ENCODE assay signal across 23 mouse cellular contexts in genomic region chr2:121447006-121447405, GRCm38 (mm10). TPM values are rescaled to one million over a fixed set of nuclear protein-coding genes. Genes with fewer than 3 reads are reported as not detected.
"Had no signal": no experiment of that assay in that cellular context is flagged by ENCODE, and none has a peak within 500 bp of the region (broad histone marks: within the 10 kb centered on the region; RNA-seq: fewer than 3 reads in every experiment).

No protein-coding gene starts in this region.

- H3K9me3 ChIP-seq: limb, embryonic 10.5 days; limb, embryonic 13.5 days; liver, embryonic 12.5 days; liver, embryonic 15.5 days; neural tube, embryonic 12.5 days; neural tube, embryonic 15.5 days; stomach, embryonic 15.5 days had no signal

- H3K27me3 ChIP-seq: stomach, embryonic 15.5 days had no signal

- DNase-seq: kidney, postnatal 25 days; layer of hippocampus, adult 9-11 months; liver; lung, adult 2 months; lung, postnatal 14 days; lung, postnatal 4 days; midbrain, embryonic 14.5 days; right cerebral cortex, postnatal 25 days; spleen, adult 18-20 months; thymus, postnatal 25 days had no signal

- H3K36me3 ChIP-seq: stomach, embryonic 15.5 days had no signal

- H3K9ac ChIP-seq: limb, embryonic 13.5 days; liver, embryonic 12.5 days; liver, embryonic 15.5 days; neural tube, embryonic 12.5 days; neural tube, embryonic 15.5 days; stomach, embryonic 15.5 days had no signal

- H3K27ac ChIP-seq: limb, embryonic 10.5 days; limb, embryonic 13.5 days; neural tube, embryonic 12.5 days had no signal

- H3K4me3 ChIP-seq: layer of hippocampus, adult 2 months; limb, embryonic 10.5 days; limb, embryonic 13.5 days; liver, embryonic 12.5 days; liver, embryonic 15.5 days; neural tube, embryonic 12.5 days; neural tube, embryonic 15.5 days; stomach, embryonic 15.5 days had no signal

- H3K4me2 ChIP-seq: limb, embryonic 13.5 days; midbrain, embryonic 11.5 days; neural tube, embryonic 12.5 days; neural tube, embryonic 15.5 days had no signal

RNA-seq across cellular contexts. Expression of gene Ell3, which starts 2.9 kb away (rescaled TPM):
- total RNA-seq: layer of hippocampus, adult 2 months; layer of hippocampus, postnatal 25 days; left cerebral cortex, adult 18-20 months; left cerebral cortex, postnatal 25 days; megakaryocyte-erythroid progenitor cell, adult 5-6 weeks had no signal

RNA-seq across cellular contexts. Expression of gene Serinc4, which starts 9.6 kb away (rescaled TPM):
- total RNA-seq: megakaryocyte-erythroid progenitor cell, adult 5-6 weeks had no signal
- polyA plus RNA-seq: liver, embryonic 12.5 days; liver, embryonic 15.5 days had no signal
